Mouse (Mus musculus) kidney, postnatal 0 days (tissue): ENCODE measurements around the gene Itga9. TPM values are rescaled to one million over a fixed set of nuclear protein-coding genes. Genes with fewer than 3 reads are reported as not detected.

Experiments
- ATAC-seq: fragments of 200-750 bp; cut with Nextera tagmentation; replicated peaks from 2 replicates; pipeline ENCODE4 v1.8.0; 2017; ENCODE audit warnings: low read depth, moderate number of reproducible peaks, moderate TSS enrichment, moderate library complexity; ENCODE audit not compliant: low FRiP score
- DNase-seq: peaks from one replicate; pipeline ENCODE4 v3.0.0-alpha.2; 2016; ENCODE audit warnings: low spot score
- H3K27ac ChIP-seq: fragments of 300-500 bp; sonication (generic); 2 replicates; pipeline ENCODE4 v1.5.1; 2014; ENCODE audit warnings: mild to moderate bottlenecking
- H3K27me3 ChIP-seq: fragments of 300-500 bp; sonication (generic); 2 replicates; pipeline ENCODE4 v1.6.1; 2014; ENCODE audit warnings: low read length, mixed read lengths; ENCODE audit not compliant: insufficient read depth
- H3K36me3 ChIP-seq: fragments of 300-500 bp; sonication (generic); 2 replicates; pipeline ENCODE4 v1.6.1; 2014; ENCODE audit warnings: low read length, mixed read lengths; ENCODE audit not compliant: insufficient read depth
- H3K4me1 ChIP-seq: fragments of 300-500 bp; sonication (generic); replicated peaks from 2 replicates; pipeline ENCODE4 v1.6.1; 2014; ENCODE audit warnings: antibody characterized with exemption, low read length, mixed read lengths; ENCODE audit not compliant: insufficient read depth
- H3K4me2 ChIP-seq: fragments of 300-500 bp; sonication (generic); 2 replicates; pipeline ENCODE4 v1.6.1; 2014; ENCODE audit warnings: mild to moderate bottlenecking, low read length, moderate library complexity, mixed read lengths
- H3K4me3 ChIP-seq: fragments of 300-500 bp; sonication (generic); replicated peaks from 2 replicates; pipeline ENCODE4 v1.5.1; 2014; ENCODE audit warnings: low read depth, low read length
- H3K9ac ChIP-seq: fragments of 300-500 bp; sonication (generic); 2 replicates; pipeline ENCODE4 v1.6.1; 2014; ENCODE audit warnings: low read depth, low read length
- H3K9me3 ChIP-seq: fragments of 300-500 bp; sonication (generic); replicated peaks from 2 replicates; pipeline ENCODE4 v1.6.1; 2016; ENCODE audit warnings: low read length, inconsistent platforms, mixed read lengths
- CTCF ChIP-seq: IDR thresholded peaks from 2 replicates; pipeline ENCODE4 v1.5.1; 2016; ENCODE audit warnings: antibody characterized with exemption, low read depth, mild to moderate bottlenecking, moderate library complexity
- WGBS: fragments of 180-500 bp; shearing (Covaris S2); extraction: QIAGEN DNeasy Blood & Tissue Kit; methylation state at CpG from one replicate; pipeline ENCODE4 v1.1.7; 2014; 5-methylcytosine and 5-hydroxymethylcytosine counted together
- polyA plus RNA-seq: library from polyadenylated mRNA; unstranded; fragments of >200 nt; fragmentation: Nextera tagmentation; extraction: Ambion mirVana; gene quantifications from 2 replicates; pipeline ENCODE4 v1.2.1, GENCODE M21; 2015

Itga9 gene
- polyA plus RNA-seq, 1 experiment from 2014 or later = 23.2 TPM

DNA sequence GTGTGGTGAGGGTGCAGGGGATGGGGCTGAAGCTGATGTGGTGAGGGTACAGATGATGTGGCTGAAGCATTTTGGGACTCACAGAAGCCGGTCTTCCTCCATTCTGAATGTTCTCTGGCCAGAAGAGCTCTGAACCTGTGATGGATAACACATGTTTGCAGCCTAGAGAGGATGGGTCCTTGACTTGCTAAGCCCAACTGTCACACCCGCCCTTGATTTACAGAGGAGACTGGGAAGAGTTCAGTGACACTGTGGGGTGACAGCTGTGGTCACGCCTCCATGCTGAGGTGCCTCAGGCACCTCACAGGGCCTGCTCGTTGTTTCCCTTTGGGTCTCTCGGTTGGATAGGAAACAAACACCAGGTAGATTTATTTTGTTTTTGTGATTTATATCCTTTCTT, 238.5 kb downstream of the Itga9 start:
- H3K27ac ChIP-seq = no peak overlapping the region
- no peaks in the 10 kb centered on the region for H3K36me3 ChIP-seq
- H3K4me1 ChIP-seq = 0 out of 2 replicates have a peak, but pooled peaks cover 3% of the 10 kb centered on the region
- ATAC-seq (no peak), DNase-seq (peak; percentile 63)
- H3K9me3 ChIP-seq = no peaks in the 10 kb centered on the region
- TF ChIP-seq CTCF = no peak
- no peak overlapping the region for H3K4me3 ChIP-seq
- H3K27me3 ChIP-seq = no peaks in the 10 kb centered on the region
- no peak overlapping the region for H3K4me2 ChIP-seq
- no peak overlapping the region for H3K9ac ChIP-seq
- 32% methylated on average over 5 of the region's 5 CpGs for WGBS

DNA sequence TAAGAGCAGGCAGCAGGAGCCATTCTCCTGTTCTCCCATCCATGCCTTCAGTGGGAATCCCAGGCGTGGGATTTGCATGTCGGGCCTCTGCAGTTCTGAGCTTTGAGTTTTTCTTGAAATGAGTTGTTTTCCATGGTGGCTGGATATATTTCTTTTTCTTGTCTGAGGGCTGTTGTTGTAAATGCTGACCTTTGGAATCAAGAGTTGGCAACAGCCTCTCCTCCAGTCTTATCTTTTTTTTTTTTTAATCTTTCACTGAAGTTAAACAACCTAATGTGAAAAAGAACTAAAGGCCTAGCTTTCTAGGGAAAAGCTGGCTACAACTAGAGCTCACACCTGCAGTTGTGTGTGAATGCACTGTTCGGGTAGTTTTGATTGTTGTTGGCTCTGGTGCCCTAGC, 240.3 kb downstream of the Itga9 start:
- Histone ChIP-seq H3K4me1 (0 out of 2 replicates have a peak, but pooled peaks cover 3% of the 10 kb centered on the region), H3K27me3 (no peaks in the 10 kb centered on the region), H3K36me3 (peaks cover 6% of the 10 kb centered on the region; the same call in 1 of the 2 replicates), H3K9me3 (no peaks in the 10 kb centered on the region), H3K4me3 (no peak overlapping the region), H3K9ac (no peak overlapping the region), H3K27ac (peak overlapping the region; percentile 33; the same call in 1 of the 2 replicates), H3K4me2 (no peak overlapping the region)
- DNase-seq (peak; percentile 31), ATAC-seq (no peak)
- 68% methylated on average over 3 of the region's 3 CpGs for WGBS
- no peak for TF ChIP-seq CTCF

DNA sequence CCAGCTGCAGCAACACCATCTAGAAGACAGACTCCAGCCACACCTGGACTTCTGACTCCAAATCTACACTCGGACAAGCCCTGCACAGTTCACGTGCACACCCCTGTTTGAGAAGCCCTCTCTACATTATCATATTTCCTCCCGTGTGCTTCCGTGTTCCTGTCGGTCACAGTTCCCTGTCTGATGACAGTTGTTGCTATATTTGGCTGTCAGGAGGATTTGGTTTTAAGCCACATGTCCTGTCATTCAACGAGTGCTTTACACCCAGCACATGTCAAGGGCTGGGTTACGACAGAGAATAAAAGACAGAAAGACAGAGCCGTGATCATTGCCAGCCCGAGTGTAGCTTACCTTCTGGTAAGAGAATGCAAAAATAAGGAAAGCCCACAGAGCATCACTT, 250.2 kb downstream of the Itga9 start:
- H3K27ac ChIP-seq = no peak overlapping the region
- no peak overlapping the region for H3K9ac ChIP-seq
- peaks cover 8% of the 10 kb centered on the region for H3K4me1 ChIP-seq
- H3K36me3 ChIP-seq = 0 out of 2 replicates have a peak, but pooled peaks cover 3% of the 10 kb centered on the region
- no peaks in the 10 kb centered on the region for H3K27me3 ChIP-seq
- DNase-seq (no peak), ATAC-seq (no peak)
- 77% methylated on average over 9 of the region's 9 CpGs for WGBS
- H3K4me2 ChIP-seq = no peak overlapping the region
- H3K4me3 ChIP-seq = no peak overlapping the region
- no peaks in the 10 kb centered on the region for H3K9me3 ChIP-seq
- TF ChIP-seq CTCF = no peak

DNA sequence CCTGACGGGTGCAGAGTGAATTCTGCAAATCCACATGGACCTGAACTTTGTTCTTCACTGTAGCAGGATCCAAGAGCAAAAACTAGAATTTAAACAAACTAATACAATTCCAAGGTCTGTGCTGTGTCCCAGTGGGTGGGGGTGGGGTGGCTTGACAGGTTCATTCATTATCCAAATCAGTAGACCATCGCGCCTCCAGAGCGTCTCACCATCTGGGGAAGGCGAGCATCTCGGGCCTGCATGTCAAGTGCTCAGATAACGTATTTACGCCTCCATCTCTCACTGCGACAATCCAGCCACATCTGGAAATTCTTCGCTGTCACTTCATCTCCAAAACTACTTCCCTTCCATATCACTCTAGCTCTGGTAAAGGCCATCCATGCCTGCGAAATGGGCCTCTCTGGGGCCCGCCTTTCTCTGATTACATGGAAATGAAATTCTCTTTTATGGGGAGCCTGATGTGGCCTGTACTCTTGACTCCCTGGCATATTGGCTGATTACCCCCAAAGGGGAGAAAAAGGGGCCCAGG, 254.2 kb downstream of the Itga9 start:
- H3K27me3 ChIP-seq = no peaks in the 10 kb centered on the region
- no peak for DNase-seq
- no peak for ATAC-seq
- WGBS = 59% methylated on average over 12 of the region's 12 CpGs
- peaks cover 12% of the 10 kb centered on the region for H3K4me1 ChIP-seq
- H3K4me2 ChIP-seq = no peak overlapping the region
- no peak overlapping the region for H3K9ac ChIP-seq
- H3K27ac ChIP-seq = no peak overlapping the region
- no peaks in the 10 kb centered on the region for H3K9me3 ChIP-seq
- 0 out of 2 replicates have a peak, but pooled peaks cover 3% of the 10 kb centered on the region for H3K36me3 ChIP-seq
- no peak overlapping the region for H3K4me3 ChIP-seq
- TF ChIP-seq CTCF = no peak

DNA sequence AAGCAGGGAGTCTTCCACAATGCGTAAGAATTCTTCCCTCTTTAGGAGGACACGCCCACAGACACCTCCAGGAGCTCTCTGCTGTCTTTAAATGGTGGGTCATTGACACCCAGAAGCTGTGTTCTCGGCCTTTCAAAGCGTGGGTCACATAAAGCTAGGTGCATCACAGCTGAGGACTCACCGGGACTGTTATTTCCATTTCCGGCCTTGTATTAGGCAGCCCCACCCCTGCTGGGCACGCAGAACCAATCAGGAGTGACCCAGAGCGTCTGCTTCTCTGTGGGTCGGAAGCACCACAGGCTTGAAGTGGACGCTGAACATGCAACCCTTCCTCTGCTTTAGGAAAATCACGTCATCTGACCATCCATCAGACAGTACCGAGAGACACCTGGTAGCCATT, 255.7 kb downstream of the Itga9 start:
- no peaks in the 10 kb centered on the region for H3K27me3 ChIP-seq
- no peak for TF ChIP-seq CTCF
- no peak overlapping the region for H3K9ac ChIP-seq
- DNase-seq (no peak), ATAC-seq (peak; percentile 31; the same call in 1 of the 2 replicates)
- no peak overlapping the region for H3K27ac ChIP-seq
- no peak overlapping the region for H3K4me3 ChIP-seq
- 0 out of 2 replicates have a peak, but pooled peaks cover 3% of the 10 kb centered on the region for H3K36me3 ChIP-seq
- no peaks in the 10 kb centered on the region for H3K9me3 ChIP-seq
- H3K4me2 ChIP-seq = peak overlapping the region; percentile 34
- WGBS = 49% methylated on average over 12 of the region's 12 CpGs
- H3K4me1 ChIP-seq = peaks cover 12% of the 10 kb centered on the region

DNA sequence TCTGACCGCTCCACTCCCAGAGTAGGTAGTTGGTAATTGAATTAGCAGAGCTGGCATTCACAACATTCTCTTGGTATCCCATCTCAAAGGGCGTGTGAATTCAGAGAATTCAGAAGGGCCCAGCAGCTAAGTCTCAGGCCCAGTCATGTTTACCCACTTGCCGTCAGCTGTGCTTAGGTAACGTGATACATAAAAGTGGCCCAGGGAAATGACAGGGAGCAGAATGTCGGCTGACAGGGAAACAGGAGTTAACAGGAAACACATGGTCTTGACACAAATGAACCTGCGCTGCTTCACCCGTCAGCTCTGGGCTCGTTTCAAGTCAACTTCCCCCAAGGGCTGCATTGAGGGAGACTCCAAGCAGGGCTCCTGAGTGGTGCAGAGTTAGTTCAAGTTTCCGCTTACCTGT, 256.4 kb downstream of the Itga9 start:
- no peak overlapping the region for H3K9ac ChIP-seq
- DNase-seq (peak; percentile 84), ATAC-seq (peak; percentile 42; the same call in 1 of the 2 replicates)
- WGBS = 27% methylated on average over 9 of the region's 9 CpGs
- no peak overlapping the region for H3K27ac ChIP-seq
- H3K4me3 ChIP-seq = no peak overlapping the region
- H3K4me2 ChIP-seq = peak overlapping the region; percentile 34
- no peaks in the 10 kb centered on the region for H3K27me3 ChIP-seq
- no peak for TF ChIP-seq CTCF
- H3K9me3 ChIP-seq = no peaks in the 10 kb centered on the region
- peaks cover 12% of the 10 kb centered on the region for H3K4me1 ChIP-seq
- H3K36me3 ChIP-seq = 0 out of 2 replicates have a peak, but pooled peaks cover 5% of the 10 kb centered on the region
